In genomic region chr13:8352341-8352740, GRCm38 (mm10) we compare ENCODE assay signal across 13 mouse cellular contexts.
"Had no signal": no experiment of that assay in that cellular context is flagged by ENCODE, and none has a peak within 500 bp of the region (broad histone marks: within the 10 kb centered on the region; RNA-seq: fewer than 3 reads in every experiment).

No protein-coding gene starts in this region.

- H3K4me1 ChIP-seq: kidney, embryonic 15.5 days; limb, embryonic 13.5 days; neural tube, embryonic 12.5 days; stomach, embryonic 15.5 days had no signal

- H3K9me3 ChIP-seq: kidney, embryonic 15.5 days; limb, embryonic 13.5 days; neural tube, embryonic 12.5 days; stomach, embryonic 15.5 days had no signal

- H3K27me3 ChIP-seq: kidney, embryonic 15.5 days; limb, embryonic 13.5 days; neural tube, embryonic 12.5 days; stomach, embryonic 15.5 days had no signal

- DNase-seq: kidney, adult 2 months; kidney, postnatal 14 days; lung, adult 18-20 months; lung, postnatal 36 days; midbrain, embryonic 14.5 days; right cerebral cortex, postnatal 14 days; thymus, adult 2 months; thymus, postnatal 25 days had no signal

- H3K27ac ChIP-seq: kidney, embryonic 15.5 days; limb, embryonic 13.5 days; liver, embryonic 14.5 days; neural tube, embryonic 12.5 days; stomach, embryonic 15.5 days had no signal

- H3K4me3 ChIP-seq: kidney, embryonic 15.5 days; limb, embryonic 13.5 days; neural tube, embryonic 12.5 days; stomach, embryonic 15.5 days had no signal

- H3K9ac ChIP-seq: kidney, embryonic 15.5 days; limb, embryonic 13.5 days; liver, embryonic 14.5 days; neural tube, embryonic 12.5 days; stomach, embryonic 15.5 days had no signal

- H3K36me3 ChIP-seq: kidney, embryonic 15.5 days; limb, embryonic 13.5 days; neural tube, embryonic 12.5 days; stomach, embryonic 15.5 days had no signal

- H3K4me2 ChIP-seq: kidney, embryonic 15.5 days; limb, embryonic 13.5 days; neural tube, embryonic 12.5 days; stomach, embryonic 15.5 days had no signal
